Mouse (Mus musculus) megakaryocyte, embryonic 14.5 days (primary cell): ENCODE measurements around the gene Gins1. TPM values are rescaled to one million over a fixed set of nuclear protein-coding genes. Genes with fewer than 3 reads are reported as not detected.

Source experiments
- H3K27me3 ChIP-seq: replicated peaks from 2 replicates; pipeline ENCODE3; 2012; ENCODE audit warnings: inconsistent platforms
- H3K36me3 ChIP-seq: replicated peaks from 2 replicates; pipeline ENCODE3; 2012; ENCODE audit warnings: low read length, inconsistent platforms, mixed read lengths
- H3K4me1 ChIP-seq: 2 replicates; pipeline ENCODE4 v1.6.1; 2012; ENCODE audit warnings: inconsistent platforms
- H3K4me3 ChIP-seq: replicated peaks from 2 replicates; pipeline ENCODE3; 2012; ENCODE audit warnings: moderate library complexity, mild to moderate bottlenecking, inconsistent platforms
- H3K9me3 ChIP-seq: 2 replicates; pipeline ENCODE4 v1.6.1; 2012; ENCODE audit warnings: inconsistent platforms
- FLI1 ChIP-seq: IDR thresholded peaks from 2 replicates; pipeline ENCODE4 v1.6.1; 2012; ENCODE audit warnings: low read length, inconsistent platforms, mixed read lengths
- GATA1 ChIP-seq: IDR thresholded peaks from 3 replicates; pipeline ENCODE4 v1.6.1; 2012; ENCODE audit warnings: mixed read lengths, low read length, inconsistent platforms, borderline replicate concordance
- polyA plus RNA-seq: library from polyadenylated mRNA; stranded (reverse); fragments of >175 nt; gene quantifications from 2 replicates; pipeline ENCODE4 v1.2.3, GENCODE M21; 2012; ENCODE audit warnings: low replicate concordance; ENCODE audit not compliant: insufficient read depth

Gins1 gene
- 7.9 TPM in 1 of 2 replicates, not detected in the other for polyA plus RNA-seq

DNA sequence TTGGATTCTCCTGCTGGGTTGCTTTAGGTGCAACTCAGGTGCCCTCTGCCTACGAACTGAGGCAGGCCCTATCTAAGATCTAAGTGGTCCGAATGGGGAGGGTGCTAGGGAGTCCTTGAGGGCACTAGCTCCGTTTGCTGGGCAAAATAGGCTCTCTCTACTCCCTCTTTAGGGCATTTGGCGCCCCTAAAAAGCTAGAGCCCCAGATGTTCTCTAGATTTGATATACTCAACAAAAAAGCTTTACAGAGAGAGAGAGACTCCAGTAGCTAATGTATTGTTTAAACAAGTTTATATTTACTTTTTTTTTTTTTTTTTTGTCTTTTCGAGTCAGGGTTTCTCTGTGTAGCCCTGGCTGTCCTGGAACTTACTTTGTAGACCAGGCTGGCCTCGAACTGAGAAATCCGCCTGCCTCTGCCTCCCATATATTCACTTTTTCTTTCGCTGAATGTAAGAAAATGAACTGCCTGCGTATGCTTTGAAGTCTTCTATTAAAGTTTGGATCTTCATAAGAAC, at the start of gene Gins1:
Gene Gins1 (plus strand): TSS at position 465 of the 515 bp plus-strand sequence.
- Histone ChIP-seq H3K4me3 (peak within 1 kb of the TSS; percentile 100), H3K9me3 (no peaks in the 10 kb centered on the region), H3K36me3 (peaks cover 19% of the 10 kb centered on the region), H3K4me1 (peaks cover 46% of the 10 kb centered on the region), H3K27me3 (no peaks in the 10 kb centered on the region)
- TF ChIP-seq GATA1 (no peak), FLI1 (no peak)

GRCm38 (mm10) chr2:150858724-150859487, 46.3 kb upstream of the Gins1 start:
- H3K27me3 ChIP-seq = no peaks in the 10 kb centered on the region
- peaks cover 42% of the 10 kb centered on the region for H3K4me1 ChIP-seq
- no peaks in the 10 kb centered on the region for H3K9me3 ChIP-seq
- no peak for TF ChIP-seq FLI1
- TF ChIP-seq GATA1 = no peak
- H3K4me3 ChIP-seq = no peak overlapping the region
- H3K36me3 ChIP-seq = peaks cover 37% of the 10 kb centered on the region

DNA sequence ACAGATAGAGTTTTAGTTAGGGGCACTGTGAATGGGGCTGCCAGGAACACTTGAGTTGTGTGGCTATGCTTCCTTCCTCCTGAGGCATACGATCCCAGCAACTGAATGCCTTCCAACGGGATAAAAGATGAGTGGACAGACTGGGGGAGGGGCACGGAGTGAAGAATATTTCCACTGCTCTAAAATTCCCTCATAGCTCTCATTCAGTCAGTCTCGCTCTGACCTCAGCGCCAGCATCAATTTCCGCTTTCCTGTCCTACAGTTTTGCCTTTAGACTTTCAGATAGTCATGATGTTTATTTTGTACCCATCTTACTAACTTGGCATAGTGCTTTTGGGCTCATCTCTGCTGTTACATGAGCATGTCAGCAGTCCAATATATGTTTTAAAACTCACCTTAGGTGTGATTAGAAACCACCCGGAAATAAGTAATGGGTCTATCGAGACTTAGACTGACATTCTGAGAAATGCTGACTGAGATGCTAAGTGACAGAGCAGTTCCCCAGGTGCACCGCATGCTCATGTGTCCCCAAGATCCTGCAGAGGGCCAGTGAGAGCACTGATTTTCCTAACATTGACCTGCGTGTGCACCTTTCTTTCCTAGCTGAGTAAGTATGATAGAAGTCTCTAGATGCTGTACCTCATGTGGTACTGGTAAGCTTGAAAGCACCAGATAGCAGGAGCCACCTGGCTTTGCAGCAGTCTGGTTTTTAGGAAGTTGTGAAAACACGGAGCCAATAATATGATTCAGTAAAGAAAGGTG, 45.3 kb upstream of the Gins1 start:
- TF ChIP-seq GATA1 (no peak), FLI1 (no peak)

DNA sequence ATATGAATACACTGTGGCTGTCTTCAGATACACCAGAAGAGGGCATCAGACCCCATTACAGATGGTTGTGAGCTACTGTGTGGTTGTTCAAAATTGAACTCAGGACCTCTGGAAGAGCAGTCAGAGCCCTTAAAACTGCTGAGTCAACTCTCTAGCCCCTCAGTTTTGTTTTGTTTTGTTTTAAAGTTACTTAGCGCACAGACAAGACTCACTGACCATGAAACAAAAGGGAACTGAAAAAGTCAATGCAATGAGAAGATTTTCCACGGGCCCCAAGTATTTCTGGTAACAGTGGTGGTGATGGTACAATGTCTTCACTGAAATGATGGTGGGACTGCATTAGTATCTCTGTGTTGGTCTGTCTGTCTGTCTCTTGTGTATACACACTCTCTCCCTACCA, 44.1 kb upstream of the Gins1 start:
- no peaks in the 10 kb centered on the region for H3K9me3 ChIP-seq
- H3K4me3 ChIP-seq = no peak overlapping the region
- H3K27me3 ChIP-seq = no peaks in the 10 kb centered on the region
- H3K4me1 ChIP-seq = peaks cover 42% of the 10 kb centered on the region
- TF ChIP-seq GATA1 (no peak), FLI1 (no peak)
- peaks cover 24% of the 10 kb centered on the region for H3K36me3 ChIP-seq

More for the DNA sequence above, 45.3 kb upstream of the Gins1 start:
- Histone ChIP-seq H3K4me1 (peaks cover 42% of the 10 kb centered on the region), H3K36me3 (peaks cover 36% of the 10 kb centered on the region), H3K27me3 (no peaks in the 10 kb centered on the region), H3K4me3 (no peak overlapping the region), H3K9me3 (no peaks in the 10 kb centered on the region)

- Histone ChIP-seq H3K4me3 (no peak overlapping the region), H3K4me1 (peaks cover 62% of the 10 kb centered on the region), H3K9me3 (no peaks in the 10 kb centered on the region), H3K36me3 (peaks cover 14% of the 10 kb centered on the region), H3K27me3 (no peaks in the 10 kb centered on the region)
- TF ChIP-seq GATA1 (no peak), FLI1 (no peak)
Observed at GRCm38 (mm10) chr2:150867021-150867420, 38.2 kb upstream of the Gins1 start.

DNA sequence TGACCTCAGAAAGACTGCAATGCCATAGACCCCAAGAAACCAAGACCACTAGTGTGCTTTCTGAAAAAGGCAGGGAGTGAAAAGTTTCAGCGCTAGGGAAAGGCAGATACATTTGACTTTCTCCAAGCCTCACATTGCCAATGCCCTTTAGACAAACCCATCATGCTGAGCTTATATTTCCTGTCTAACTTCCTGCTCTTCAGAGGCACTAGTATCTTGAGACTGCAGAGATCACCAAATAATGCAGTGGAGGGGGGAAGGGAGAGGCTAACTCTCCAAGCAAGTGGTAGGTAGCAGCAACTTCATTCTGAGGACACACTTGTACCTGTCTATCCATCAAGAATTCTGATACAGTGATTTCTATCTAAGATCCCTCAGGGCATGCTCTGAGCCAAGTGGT, 35.8 kb upstream of the Gins1 start:
- Histone ChIP-seq H3K27me3 (no peaks in the 10 kb centered on the region), H3K9me3 (no peaks in the 10 kb centered on the region), H3K4me3 (peak overlapping the region; percentile 75), H3K36me3 (peaks cover 16% of the 10 kb centered on the region), H3K4me1 (peaks cover 67% of the 10 kb centered on the region)
- TF ChIP-seq GATA1 = no peak
- no peak for TF ChIP-seq FLI1

GRCm38 (mm10) chr2:150874508-150874907, 30.7 kb upstream of the Gins1 start:
- no peak for TF ChIP-seq GATA1
- no peak for TF ChIP-seq FLI1
- Histone ChIP-seq H3K9me3 (no peaks in the 10 kb centered on the region), H3K4me3 (no peak overlapping the region), H3K36me3 (peaks cover 33% of the 10 kb centered on the region), H3K27me3 (no peaks in the 10 kb centered on the region), H3K4me1 (peaks cover 69% of the 10 kb centered on the region)

DNA sequence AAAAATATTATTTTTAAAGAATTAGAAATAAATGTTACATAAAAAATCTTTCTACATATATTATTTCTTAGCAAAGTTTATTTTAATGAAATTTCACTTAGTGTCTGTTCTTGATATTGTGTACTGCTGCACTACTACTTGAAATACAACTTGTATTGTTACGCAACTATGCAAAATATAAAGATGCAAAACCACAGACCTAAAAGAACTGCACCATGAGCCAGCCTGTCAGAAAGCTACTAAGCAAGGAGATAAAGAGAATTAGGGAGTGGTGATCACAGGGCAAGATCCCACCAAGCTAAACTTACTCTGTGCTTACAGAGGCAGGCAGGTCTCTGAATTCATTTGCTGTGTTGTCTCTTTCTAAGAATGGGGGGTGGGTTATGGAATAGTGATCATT, 30.0 kb upstream of the Gins1 start:
- H3K4me1 ChIP-seq = peaks cover 62% of the 10 kb centered on the region
- H3K4me3 ChIP-seq = no peak overlapping the region
- H3K36me3 ChIP-seq = peaks cover 30% of the 10 kb centered on the region
- no peaks in the 10 kb centered on the region for H3K27me3 ChIP-seq
- no peaks in the 10 kb centered on the region for H3K9me3 ChIP-seq
- TF ChIP-seq GATA1 (no peak), FLI1 (no peak)

GRCm38 (mm10) chr2:150877561-150877960, 27.6 kb upstream of the Gins1 start:
- Histone ChIP-seq H3K27me3 (no peaks in the 10 kb centered on the region), H3K4me3 (no peak overlapping the region), H3K4me1 (peaks cover 49% of the 10 kb centered on the region), H3K9me3 (no peaks in the 10 kb centered on the region), H3K36me3 (peaks cover 35% of the 10 kb centered on the region)
- TF ChIP-seq FLI1 (no peak), GATA1 (no peak)
